Mouse (Mus musculus): ENCODE data around the gene Eed. TPM values are rescaled to one million over a fixed set of nuclear protein-coding genes. Genes with fewer than 3 reads are reported as not detected.
"Not testable (repeated sequence)": the region's sequence is repeated elsewhere in the genome, so short reads cannot be mapped to it uniquely, and the experiment has no call there.

Gene Eed
- total RNA-seq (2021) = 10 to 100 TPM; 26.6 to 30.3 TPM

DNA sequence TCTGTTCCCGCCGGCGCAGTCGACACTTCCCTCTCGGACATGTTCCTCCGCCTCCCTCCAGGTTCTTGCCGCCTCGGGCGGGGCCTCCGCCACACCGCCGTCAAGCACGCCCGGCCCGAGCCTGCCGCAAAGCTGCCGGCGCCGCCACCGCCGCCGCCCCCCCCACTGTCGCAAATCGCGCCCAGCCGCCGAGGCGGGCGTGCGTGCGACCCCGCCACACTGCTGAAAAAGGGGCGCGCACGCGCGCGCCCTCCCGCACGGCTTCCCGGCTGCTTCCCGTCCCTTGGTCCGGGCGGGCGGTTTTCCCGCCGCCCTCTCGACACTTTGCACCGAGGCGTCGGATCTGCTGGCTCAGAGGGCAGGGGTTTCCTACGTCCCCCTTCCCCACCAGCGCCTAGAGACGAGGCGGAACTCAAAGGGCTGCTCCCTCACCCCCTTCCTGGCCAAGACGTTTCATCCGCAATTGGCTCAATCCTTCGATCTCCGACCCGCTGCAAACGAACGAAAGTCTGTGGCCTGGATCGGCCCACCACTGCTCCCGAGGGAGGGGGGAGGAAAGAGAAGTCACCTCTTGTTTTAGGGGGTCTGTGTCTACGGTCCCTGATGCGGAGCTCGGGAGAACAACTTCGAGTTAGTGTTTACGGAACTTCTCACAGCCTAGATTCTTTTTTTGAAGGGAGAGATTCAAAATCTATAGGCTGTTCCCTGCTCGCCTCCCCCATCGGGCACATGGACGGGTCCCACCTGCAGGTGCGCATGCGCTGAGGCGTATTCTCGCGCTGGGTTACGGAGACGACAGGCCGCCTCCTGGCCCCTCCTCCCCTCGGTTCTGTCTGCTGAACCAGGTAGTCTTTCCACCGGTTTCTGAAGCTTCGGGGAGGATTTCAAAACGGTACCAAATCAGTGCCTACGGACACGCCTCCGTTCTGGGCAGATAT lies at the start of gene Eed:
TSS of gene Eed (minus strand) at position 499 of the 938 bp plus-strand sequence.
- intact Hi-C loops (cut with DNase I) = no loop called here
- peak; percentile 96 for DNase-seq

GRCm38 (mm10) chr7:90029548-90030485 lies 49.0 kb upstream of the Eed start:
- DNase-seq = peak; percentile 76 to 78
- intact Hi-C loops (cut with DNase I) = loop anchor here (1.0 to 5.0 kb wide), 2 partner anchors 37 to 99 kb away; no protein-coding TSS in a partner anchor

GRCm38 (mm10) chr7:90028888-90029547 lies 48.2 kb upstream of the Eed start:
- intact Hi-C loops (cut with DNase I) = no loop called here
- DNase-seq = peak; percentile 50

DNA sequence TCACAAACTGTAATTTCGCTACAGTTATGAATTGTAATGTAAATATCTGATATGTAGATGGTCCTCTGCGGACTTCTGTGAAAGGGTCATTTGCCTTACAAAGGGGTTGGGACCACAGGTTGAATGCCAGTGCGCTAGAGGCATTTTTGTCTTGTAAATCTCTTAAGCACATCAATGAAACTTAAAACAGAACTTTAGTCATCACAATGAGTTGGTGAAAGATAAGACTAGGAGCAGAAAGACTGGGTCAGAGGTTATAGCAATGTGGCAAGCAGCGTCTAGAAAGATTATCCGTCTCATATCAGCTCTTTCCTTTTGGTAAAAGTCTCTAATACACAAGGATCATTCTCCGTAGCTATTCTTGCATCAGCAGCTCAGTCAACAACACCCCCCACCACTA lies 44.2 kb upstream of the Eed start:
- DNase-seq = no peak
- intact Hi-C loops (cut with DNase I) = no loop called here

- intact Hi-C loops (cut with DNase I) = loop anchor here (2.0 kb wide), 1 partner anchor 108 kb away; the partner anchor contains the start of gene Picalm
- peak; percentile 60 to 67 for DNase-seq
Measured at GRCm38 (mm10) chr7:90022974-90023707, 42.4 kb upstream of the Eed start.

DNA sequence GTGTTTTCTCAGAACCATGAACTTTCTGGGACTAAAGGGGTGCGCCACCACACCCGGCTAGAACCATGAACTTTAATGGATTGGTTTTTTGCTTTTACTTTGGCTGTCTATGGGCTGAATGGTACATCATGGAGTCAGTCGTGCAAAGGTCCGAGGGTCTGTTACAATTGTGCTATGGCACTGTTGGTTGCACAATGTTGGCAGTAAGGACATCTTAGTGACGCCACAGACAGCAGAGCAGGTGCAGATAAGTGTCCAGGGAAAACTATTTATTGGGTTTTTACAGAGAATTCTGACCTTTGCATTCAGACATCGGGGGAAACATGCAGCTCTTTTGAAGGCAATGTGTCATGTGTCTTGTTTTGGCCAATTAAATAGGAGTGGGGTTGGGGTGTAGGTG lies 39.5 kb upstream of the Eed start:
- no peak for DNase-seq
- intact Hi-C loops (cut with DNase I) = no loop called here

DNA sequence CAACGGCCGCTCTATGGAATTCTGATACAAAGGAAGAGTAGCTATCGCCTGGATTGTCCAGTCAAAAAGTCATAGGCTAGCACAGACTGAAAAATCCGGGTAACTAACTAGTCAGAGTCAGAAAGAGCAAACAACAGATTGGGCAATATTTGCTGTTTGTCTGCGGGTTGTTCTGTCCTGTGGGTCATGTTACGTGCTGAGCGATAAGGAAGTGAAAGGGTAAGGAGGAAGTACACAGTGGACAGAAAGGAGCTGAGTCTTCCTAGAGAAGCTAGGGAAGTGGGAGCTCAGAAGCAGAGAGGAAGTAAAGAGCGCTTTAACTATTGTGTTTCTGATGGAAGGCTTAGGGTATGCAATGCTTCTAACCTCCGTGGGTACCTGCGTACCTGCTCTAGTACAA lies 38.8 kb upstream of the Eed start:
- intact Hi-C loops (cut with DNase I) = loop anchor here (5.0 kb wide), 1 partner anchor 128 kb away; no protein-coding TSS in a partner anchor
- DNase-seq = no peak

DNA sequence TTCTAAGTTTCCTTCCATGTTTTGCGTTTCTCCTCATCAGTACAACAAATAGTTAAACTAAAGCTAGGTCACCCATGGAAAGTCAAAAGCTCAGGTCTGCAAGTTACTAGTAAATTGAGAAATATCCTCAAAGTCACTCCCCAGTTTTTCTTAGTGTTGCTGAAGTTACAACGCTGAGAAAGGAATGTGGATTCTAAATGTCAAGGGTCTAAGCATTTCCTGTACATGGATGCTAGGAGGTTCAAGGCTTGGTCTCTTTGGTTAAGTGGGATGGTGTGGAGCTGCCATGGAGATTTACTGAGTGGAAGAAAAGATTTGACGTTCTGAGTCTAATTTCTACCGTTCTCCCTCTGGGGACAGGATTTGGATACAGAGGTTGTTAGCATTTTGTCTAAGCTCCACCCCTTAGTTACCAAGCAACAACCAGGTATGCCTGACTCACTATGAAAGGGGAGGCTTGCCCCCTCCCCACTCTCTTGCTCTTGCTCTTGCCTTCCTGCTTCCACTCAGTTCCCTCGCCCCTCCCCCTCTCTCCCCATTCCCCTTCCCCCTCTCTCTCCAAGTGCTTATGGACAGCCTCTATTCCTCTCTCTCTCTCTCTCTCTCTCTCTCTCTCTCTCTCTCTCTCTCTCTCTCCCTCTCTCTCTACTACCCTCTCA lies 36.3 kb upstream of the Eed start:
- intact Hi-C loops (cut with DNase I) = loop anchor here (1.0 to 5.0 kb wide), 2 partner anchors 130 to 248 kb away; partner anchors contain the start of gene Ccdc83
- DNase-seq = no peak

DNA sequence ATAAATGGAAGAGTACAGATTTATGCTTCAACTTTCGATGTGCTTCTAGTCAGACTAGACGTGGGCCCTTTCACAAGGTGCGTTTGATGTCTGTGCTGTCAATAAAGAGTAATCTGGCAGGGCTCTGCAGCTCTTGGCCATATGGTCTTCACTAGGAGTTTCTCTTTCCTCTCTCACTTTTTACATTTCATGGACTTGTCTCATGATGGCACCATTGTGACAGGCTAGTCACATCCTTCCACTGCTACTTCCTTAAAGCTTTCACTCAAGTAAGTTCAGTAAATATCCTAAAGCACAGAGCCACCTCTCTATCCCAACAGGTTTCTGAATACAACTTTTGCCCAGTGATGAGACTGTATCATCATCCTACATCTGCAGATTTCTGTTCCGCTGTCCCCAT lies 35.7 kb upstream of the Eed start:
- intact Hi-C loops (cut with DNase I) = loop anchor here (1.0 to 5.0 kb wide), 2 partner anchors 131 to 249 kb away; partner anchors contain the start of gene Ccdc83
- DNase-seq = peak; percentile 50 to 59

DNA sequence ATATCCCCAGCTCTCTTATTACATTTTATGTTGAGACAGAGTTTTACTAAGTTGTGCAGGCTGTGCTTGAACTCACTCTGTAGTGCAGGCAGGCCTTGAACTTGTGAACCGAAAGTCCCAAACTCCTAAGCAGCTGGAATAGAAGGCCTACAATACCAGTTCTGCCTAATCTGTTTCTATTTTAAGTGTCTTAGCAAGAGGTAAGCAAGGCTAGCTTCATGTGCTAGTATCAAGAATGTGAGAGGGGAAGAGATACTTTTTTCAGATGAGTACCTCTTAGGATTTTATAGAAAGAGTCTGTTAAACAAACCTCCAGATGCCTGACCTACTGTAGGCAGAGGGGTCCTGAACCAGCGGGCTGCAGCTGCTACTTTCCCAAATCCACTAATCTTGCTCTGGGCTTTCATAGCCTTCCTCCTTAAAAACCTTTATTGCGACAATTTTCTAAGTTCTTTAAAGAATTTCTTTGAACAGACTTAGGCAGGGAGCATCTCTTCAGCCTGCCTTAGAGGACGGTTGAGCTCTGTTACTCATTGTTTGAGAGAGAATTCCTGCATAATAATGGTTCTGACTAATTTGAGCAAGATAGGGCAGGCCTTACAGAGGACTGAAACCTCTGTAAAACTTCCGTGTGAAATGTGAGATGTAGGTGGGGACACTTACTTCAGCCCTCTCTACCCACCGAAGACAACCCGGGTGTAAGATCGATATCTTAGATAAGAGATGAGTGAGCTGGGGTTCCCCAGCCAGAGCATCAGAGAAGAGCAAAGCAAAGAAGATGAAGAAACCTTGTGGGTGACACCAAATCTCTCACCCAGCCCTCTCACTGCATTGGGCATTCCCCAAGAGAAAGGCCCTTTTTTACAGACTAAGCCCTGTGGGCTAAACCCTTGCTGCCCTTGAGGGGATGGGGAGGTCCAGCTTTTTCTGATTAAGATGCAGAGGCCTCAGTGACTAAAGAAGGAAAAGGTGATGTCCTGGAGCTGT lies 26.2 kb upstream of the Eed start:
- DNase-seq = no peak
- intact Hi-C loops (cut with DNase I) = no loop called here

DNA sequence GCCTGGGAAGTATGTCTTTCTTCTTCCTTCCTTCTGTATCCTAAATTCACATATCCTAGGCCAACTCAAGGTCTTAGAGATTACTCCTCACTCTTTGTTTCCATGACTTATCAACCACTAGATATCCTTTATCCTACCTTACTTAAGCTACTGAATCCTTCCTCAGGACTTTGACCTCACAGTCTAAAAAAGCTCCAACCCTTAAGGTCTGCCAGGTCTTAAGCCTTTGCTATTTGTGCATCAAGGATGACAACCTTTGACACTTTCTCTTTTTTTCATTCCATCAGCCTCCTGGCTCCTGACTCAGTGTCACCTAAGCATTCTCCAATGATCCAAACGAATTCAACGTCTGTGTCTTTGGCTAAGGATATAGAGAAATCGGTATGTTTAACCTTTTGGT lies 24.0 kb upstream of the Eed start:
- no peak for DNase-seq
- intact Hi-C loops (cut with DNase I) = no loop called here

- DNase-seq = no peak
- intact Hi-C loops (cut with DNase I) = no loop called here
Measured at GRCm38 (mm10) chr7:90002375-90002774, 21.6 kb upstream of the Eed start.

- no peak for DNase-seq
- intact Hi-C loops (cut with DNase I) = loop anchor here (5.0 kb wide), 2 partner anchors 408 to 428 kb away; partner anchors contain the start of gene Ccdc89
Measured at GRCm38 (mm10) chr7:89999491-89999890, 18.7 kb upstream of the Eed start.

DNA sequence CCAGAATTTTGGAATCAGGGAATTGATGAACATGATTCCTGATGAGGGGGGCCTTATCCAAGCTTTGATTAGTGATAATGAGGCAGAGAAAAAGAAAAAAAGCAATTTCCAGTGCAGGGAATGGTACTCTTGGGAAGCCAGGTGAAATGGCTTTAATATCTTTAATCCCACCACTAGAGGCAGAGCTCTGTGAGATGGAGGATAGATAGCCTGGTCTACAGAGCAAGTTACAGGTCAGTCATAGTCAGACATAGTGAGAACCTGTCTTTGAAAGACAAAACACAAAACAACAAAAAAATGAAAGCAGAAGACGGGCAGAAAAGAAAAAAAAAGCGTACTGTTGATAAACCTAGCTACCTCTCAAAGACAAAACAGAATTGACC lies 17.8 kb upstream of the Eed start:
- no peak for DNase-seq
- intact Hi-C loops (cut with DNase I) = loop anchor here (1.0 to 5.0 kb wide), 3 partner anchors 267 to 429 kb away; partner anchors contain the start of genes Ccdc83 and Ccdc89

DNA sequence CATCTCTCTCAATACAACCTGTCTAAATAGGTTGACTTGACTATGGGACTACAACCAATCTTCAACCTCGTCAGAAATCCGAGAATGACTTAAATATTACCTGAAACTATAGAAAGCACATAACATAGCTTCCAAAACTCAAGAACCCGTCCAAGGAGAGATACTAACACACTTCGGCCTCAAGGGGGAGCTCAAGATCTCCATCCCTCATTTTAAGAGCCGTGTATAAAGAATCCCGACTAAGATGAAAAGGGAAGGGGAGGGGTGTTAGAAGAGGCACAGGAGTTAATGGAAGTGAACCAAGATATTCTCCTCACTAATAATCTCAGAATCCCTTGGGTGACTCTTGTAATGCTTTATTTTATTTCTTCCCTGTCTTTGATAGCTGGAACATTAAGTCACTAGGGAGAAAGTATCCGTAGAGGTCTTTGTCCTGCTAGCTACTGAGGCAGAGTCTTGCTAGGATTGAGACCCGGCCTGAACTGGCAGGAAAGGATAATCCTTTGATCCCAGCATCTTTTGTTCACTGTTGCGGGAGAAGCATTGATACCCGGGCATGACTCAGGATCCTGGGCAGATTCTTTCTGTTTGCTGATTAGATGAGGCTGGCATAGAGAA lies 17.3 kb upstream of the Eed start:
- intact Hi-C loops (cut with DNase I) = loop anchor here (1.0 to 5.0 kb wide), 3 partner anchors 267 to 429 kb away; partner anchors contain the start of genes Ccdc83 and Ccdc89
- peak; percentile 62 to 73 for DNase-seq

DNA sequence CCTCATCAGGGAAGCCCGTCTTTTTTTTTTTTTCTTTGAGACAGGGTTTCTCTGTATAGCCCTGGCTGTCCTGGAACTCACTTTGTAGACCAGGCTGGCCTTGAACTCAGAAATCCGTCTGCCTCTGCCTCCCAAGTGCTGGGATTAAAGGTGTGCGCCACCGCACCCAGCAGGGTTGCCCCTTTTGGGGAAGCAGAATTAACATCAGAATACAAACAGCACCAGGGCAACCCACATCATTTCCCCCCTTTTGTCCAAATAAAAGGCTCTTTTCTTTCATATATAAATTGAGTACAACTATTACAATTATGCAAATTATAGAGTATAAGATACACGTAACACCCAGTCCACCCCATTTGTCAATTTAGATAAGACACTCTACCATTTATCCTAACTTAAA lies 16.7 kb upstream of the Eed start:
- DNase-seq = not testable (repeated sequence)
- intact Hi-C loops (cut with DNase I) = loop anchor here (5.0 kb wide), 2 partner anchors 410 to 430 kb away; partner anchors contain the start of gene Ccdc89

- intact Hi-C loops (cut with DNase I) = no loop called here
- no peak for DNase-seq
Measured at GRCm38 (mm10) chr7:89993091-89993490, 12.3 kb upstream of the Eed start.
